Mouse (Mus musculus) kidney, postnatal 0 days (tissue): ENCODE data around the gene Tenm4. TPM values are rescaled to one million over a fixed set of nuclear protein-coding genes. Genes with fewer than 3 reads are reported as not detected.

Experiments
- ATAC-seq: fragments of 200-750 bp; cut with Nextera tagmentation; replicated peaks from 2 replicates; pipeline ENCODE4 v1.8.0; 2017; ENCODE audit warnings: low read depth, moderate number of reproducible peaks, moderate TSS enrichment, moderate library complexity; ENCODE audit not compliant: low FRiP score
- DNase-seq: peaks from one replicate; pipeline ENCODE4 v3.0.0-alpha.2; 2016; ENCODE audit warnings: low spot score
- H3K27ac ChIP-seq: fragments of 300-500 bp; sonication (generic); 2 replicates; pipeline ENCODE4 v1.5.1; 2014; ENCODE audit warnings: mild to moderate bottlenecking
- H3K27me3 ChIP-seq: fragments of 300-500 bp; sonication (generic); 2 replicates; pipeline ENCODE4 v1.6.1; 2014; ENCODE audit warnings: low read length, mixed read lengths; ENCODE audit not compliant: insufficient read depth
- H3K36me3 ChIP-seq: fragments of 300-500 bp; sonication (generic); 2 replicates; pipeline ENCODE4 v1.6.1; 2014; ENCODE audit warnings: low read length, mixed read lengths; ENCODE audit not compliant: insufficient read depth
- H3K4me1 ChIP-seq: fragments of 300-500 bp; sonication (generic); replicated peaks from 2 replicates; pipeline ENCODE4 v1.6.1; 2014; ENCODE audit warnings: antibody characterized with exemption, low read length, mixed read lengths; ENCODE audit not compliant: insufficient read depth
- H3K4me2 ChIP-seq: fragments of 300-500 bp; sonication (generic); 2 replicates; pipeline ENCODE4 v1.6.1; 2014; ENCODE audit warnings: mild to moderate bottlenecking, low read length, moderate library complexity, mixed read lengths
- H3K4me3 ChIP-seq: fragments of 300-500 bp; sonication (generic); replicated peaks from 2 replicates; pipeline ENCODE4 v1.5.1; 2014; ENCODE audit warnings: low read depth, low read length
- H3K9ac ChIP-seq: fragments of 300-500 bp; sonication (generic); 2 replicates; pipeline ENCODE4 v1.6.1; 2014; ENCODE audit warnings: low read depth, low read length
- H3K9me3 ChIP-seq: fragments of 300-500 bp; sonication (generic); replicated peaks from 2 replicates; pipeline ENCODE4 v1.6.1; 2016; ENCODE audit warnings: low read length, inconsistent platforms, mixed read lengths
- CTCF ChIP-seq: IDR thresholded peaks from 2 replicates; pipeline ENCODE4 v1.5.1; 2016; ENCODE audit warnings: antibody characterized with exemption, low read depth, mild to moderate bottlenecking, moderate library complexity
- WGBS: fragments of 180-500 bp; shearing (Covaris S2); extraction: QIAGEN DNeasy Blood & Tissue Kit; methylation state at CpG from one replicate; pipeline ENCODE4 v1.1.7; 2014; 5-methylcytosine and 5-hydroxymethylcytosine counted together
- polyA plus RNA-seq: library from polyadenylated mRNA; unstranded; fragments of >200 nt; fragmentation: Nextera tagmentation; extraction: Ambion mirVana; gene quantifications from 2 replicates; pipeline ENCODE4 v1.2.1, GENCODE M21; 2015

Tenm4 gene
- polyA plus RNA-seq, 1 experiment from 2014 or later = 22.6 TPM

- no peak for TF ChIP-seq CTCF
- Histone ChIP-seq H3K4me2 (no peak overlapping the region), H3K4me1 (no peaks in the 10 kb centered on the region), H3K9me3 (no peaks in the 10 kb centered on the region), H3K36me3 (no peaks in the 10 kb centered on the region), H3K27me3 (no peaks in the 10 kb centered on the region), H3K27ac (no peak overlapping the region), H3K4me3 (no peak overlapping the region), H3K9ac (no peak overlapping the region)
- DNase-seq = no peak
- 66% methylated on average over 8 of the region's 8 CpGs for WGBS
- no peak for ATAC-seq
Measured at GRCm38 (mm10) chr7:96426954-96427353, 255.9 kb downstream of the Tenm4 start.

GRCm38 (mm10) chr7:96433307-96433706, 262.3 kb downstream of the Tenm4 start:
- Histone ChIP-seq H3K36me3 (no peaks in the 10 kb centered on the region), H3K9ac (no peak overlapping the region), H3K4me1 (no peaks in the 10 kb centered on the region), H3K4me3 (no peak overlapping the region), H3K9me3 (no peaks in the 10 kb centered on the region), H3K27me3 (no peaks in the 10 kb centered on the region), H3K27ac (no peak overlapping the region), H3K4me2 (no peak overlapping the region)
- DNase-seq = no peak
- 94% methylated on average over 2 of the region's 2 CpGs for WGBS
- ATAC-seq = no peak
- no peak for TF ChIP-seq CTCF

- no peak for TF ChIP-seq CTCF
- Histone ChIP-seq H3K27ac (no peak overlapping the region), H3K36me3 (no peaks in the 10 kb centered on the region), H3K9ac (no peak overlapping the region), H3K27me3 (no peaks in the 10 kb centered on the region), H3K4me3 (no peak overlapping the region), H3K4me1 (no peaks in the 10 kb centered on the region), H3K4me2 (no peak overlapping the region), H3K9me3 (no peaks in the 10 kb centered on the region)
- ATAC-seq = no peak
- 83% methylated on average over 6 of the region's 6 CpGs for WGBS
- no peak for DNase-seq
Measured at GRCm38 (mm10) chr7:96438392-96438791, 267.3 kb downstream of the Tenm4 start.

- H3K9me3 ChIP-seq = no peaks in the 10 kb centered on the region
- no peak overlapping the region for H3K9ac ChIP-seq
- DNase-seq (no peak), ATAC-seq (no peak)
- no peak overlapping the region for H3K4me2 ChIP-seq
- TF ChIP-seq CTCF = no peak
- no peak overlapping the region for H3K27ac ChIP-seq
- no peaks in the 10 kb centered on the region for H3K4me1 ChIP-seq
- H3K4me3 ChIP-seq = no peak overlapping the region
- H3K36me3 ChIP-seq = no peaks in the 10 kb centered on the region
- H3K27me3 ChIP-seq = no peaks in the 10 kb centered on the region
Measured at GRCm38 (mm10) chr7:96440161-96440707, 269.2 kb downstream of the Tenm4 start.

GRCm38 (mm10) chr7:96445771-96446170, 274.7 kb downstream of the Tenm4 start:
- Histone ChIP-seq H3K4me1 (no peaks in the 10 kb centered on the region), H3K27ac (no peak overlapping the region), H3K27me3 (no peaks in the 10 kb centered on the region), H3K4me2 (no peak overlapping the region), H3K9ac (no peak overlapping the region), H3K4me3 (no peak overlapping the region), H3K9me3 (no peaks in the 10 kb centered on the region), H3K36me3 (no peaks in the 10 kb centered on the region)
- no peak for DNase-seq
- TF ChIP-seq CTCF = no peak
- no peak for ATAC-seq
- WGBS = 81% methylated on average over 8 of the region's 8 CpGs

- 76% methylated on average over 12 of the region's 12 CpGs for WGBS
- no peak overlapping the region for H3K4me2 ChIP-seq
- H3K4me1 ChIP-seq = no peaks in the 10 kb centered on the region
- no peaks in the 10 kb centered on the region for H3K27me3 ChIP-seq
- H3K27ac ChIP-seq = no peak overlapping the region
- no peaks in the 10 kb centered on the region for H3K36me3 ChIP-seq
- no peak for TF ChIP-seq CTCF
- no peaks in the 10 kb centered on the region for H3K9me3 ChIP-seq
- no peak for ATAC-seq
- no peak overlapping the region for H3K9ac ChIP-seq
- no peak overlapping the region for H3K4me3 ChIP-seq
- no peak for DNase-seq
Measured at GRCm38 (mm10) chr7:96447806-96448397, 276.9 kb downstream of the Tenm4 start.

GRCm38 (mm10) chr7:96455957-96456356, 284.9 kb downstream of the Tenm4 start:
- Histone ChIP-seq H3K27ac (no peak overlapping the region), H3K4me1 (no peaks in the 10 kb centered on the region), H3K36me3 (no peaks in the 10 kb centered on the region), H3K9ac (no peak overlapping the region), H3K4me2 (no peak overlapping the region), H3K9me3 (no peaks in the 10 kb centered on the region), H3K27me3 (no peaks in the 10 kb centered on the region), H3K4me3 (no peak overlapping the region)
- DNase-seq = no peak
- 74% methylated on average over 2 of the region's 2 CpGs for WGBS
- no peak for ATAC-seq
- no peak for TF ChIP-seq CTCF
